Mouse (Mus musculus): Measurements from ENCODE around the gene Slc12a8. TPM values are rescaled to one million over a fixed set of nuclear protein-coding genes. Genes with fewer than 3 reads are reported as not detected.
A peak's percentile ranks its signal among the peaks of the same experiment; 100 is the strongest.
"Not testable (repeated sequence)": the region's sequence is repeated elsewhere in the genome, so short reads cannot be mapped to it uniquely, and the experiment has no call there.

Slc12a8 gene
- polyA plus RNA-seq (2015; fragmentation: Nextera tagmentation; extraction: Ambion mirVana) = 0.23 and 0.53 TPM in 2 replicates

DNA sequence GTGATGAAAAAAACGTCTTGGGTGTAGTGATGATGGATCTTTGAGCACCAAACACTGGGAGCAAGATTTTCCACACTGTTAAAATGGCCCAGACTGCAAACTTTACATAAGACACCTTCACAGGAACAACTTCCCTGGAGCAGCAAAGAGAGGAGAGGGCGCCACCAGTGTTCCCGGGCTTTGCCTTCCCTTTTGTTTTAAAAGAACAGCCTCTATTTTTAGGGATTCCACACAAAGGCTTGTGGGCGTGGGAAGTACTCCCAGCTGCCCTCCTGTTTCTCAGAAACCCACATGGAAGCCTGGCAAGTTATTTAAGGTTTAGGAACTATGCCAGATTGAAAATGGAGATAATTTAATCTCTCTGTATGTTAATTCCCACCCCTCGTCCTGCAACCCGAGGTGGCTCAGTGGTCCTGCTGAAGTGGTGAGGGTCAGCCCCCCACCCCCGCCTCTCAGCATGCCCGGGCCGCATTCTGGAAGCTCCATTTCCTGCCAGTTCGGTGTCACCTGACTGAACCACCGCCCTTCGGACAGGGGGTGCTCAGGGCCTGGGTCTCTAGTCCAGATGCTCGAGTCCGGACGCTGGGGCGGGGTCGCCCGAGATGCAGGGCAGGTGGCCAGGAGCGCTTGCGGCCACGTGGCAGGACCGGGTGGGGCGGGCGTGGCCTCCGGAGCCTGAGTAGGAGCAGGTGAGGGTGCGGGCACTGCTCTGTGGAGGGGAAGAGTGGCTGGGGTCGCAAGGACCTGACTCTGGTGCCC, at the start of gene Slc12a8:
TSS of gene Slc12a8 (plus strand) at position 522 of the 759 bp plus-strand sequence.
- H3K9ac ChIP-seq = peak within 1 kb of the TSS; percentile 65
- peaks cover 13% of the 10 kb centered on the region for H3K4me1 ChIP-seq (replicated peaks)
- no peaks in the 10 kb centered on the region for H3K9me3 ChIP-seq
- H3K27me3 ChIP-seq = no peaks in the 10 kb centered on the region
- H3K4me2 ChIP-seq = peak within 1 kb of the TSS; percentile 71
- H3K36me3 ChIP-seq = no peaks in the 10 kb centered on the region
- 4% methylated on average over 25 of the region's 27 CpGs for WGBS
- peak within 1 kb of the TSS; percentile 36 for H3K4me3 ChIP-seq
- ATAC-seq (ENCODE audit: low read depth) = peak; percentile 29; the same call in 1 of the 2 replicates
- H3K27ac ChIP-seq (replicated peaks) = no peak within 1 kb of the TSS

DNA sequence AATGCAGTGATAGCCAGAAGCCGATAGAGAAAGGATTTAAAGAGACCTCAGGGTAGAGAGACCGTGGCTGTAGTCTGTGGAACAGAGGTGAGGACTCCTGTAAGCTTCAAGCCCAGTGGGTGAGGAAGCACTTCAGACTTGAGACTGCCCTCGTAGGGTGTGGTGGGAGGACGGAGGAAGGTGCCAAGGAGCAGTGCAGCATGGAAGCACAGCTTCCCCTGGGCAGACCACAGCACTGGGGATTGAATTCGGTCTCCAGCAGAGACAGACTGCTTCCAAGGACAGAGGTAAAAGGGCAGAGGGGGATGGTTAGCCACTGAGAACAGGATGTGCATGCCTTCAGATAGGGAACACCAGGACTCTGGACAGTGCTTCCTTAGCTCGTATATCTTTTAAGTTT, 49.7 kb upstream of the Slc12a8 start:
- no peak overlapping the region for H3K4me2 ChIP-seq
- WGBS = 75% methylated on average over 6 of the region's 6 CpGs
- ATAC-seq (ENCODE audit: low read depth) = no peak

DNA sequence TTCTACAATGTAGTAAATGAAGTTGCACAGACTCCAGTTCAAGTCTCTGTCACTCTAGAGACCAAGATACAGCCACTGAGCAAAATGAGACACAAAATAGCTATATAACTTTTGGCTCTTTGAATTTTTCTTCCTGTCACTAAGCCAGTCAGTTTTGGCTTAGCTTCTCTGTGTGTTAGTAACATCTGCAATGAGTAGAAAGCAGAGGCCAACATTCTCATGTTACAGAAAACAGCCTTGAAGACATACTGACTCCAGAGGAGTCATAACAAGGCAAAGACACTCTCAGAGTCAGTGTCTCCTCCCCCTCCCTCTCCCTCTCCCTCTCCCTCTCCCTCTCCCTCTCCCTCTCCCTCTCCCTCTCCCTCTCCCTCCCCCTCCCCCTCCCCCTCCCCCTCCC, 47.2 kb upstream of the Slc12a8 start:
- Histone ChIP-seq H3K4me2 (no peak overlapping the region), H3K4me3 (no peak overlapping the region), H3K27me3 (no peaks in the 10 kb centered on the region), H3K27ac (replicated peaks) (no peak overlapping the region), H3K4me1 (replicated peaks) (peaks cover 9% of the 10 kb centered on the region), H3K9me3 (no peaks in the 10 kb centered on the region), H3K9ac (no peak overlapping the region), H3K36me3 (peaks cover 16% of the 10 kb centered on the region)
- no peak for ATAC-seq (ENCODE audit: low read depth)

More for the DNA sequence above, 49.7 kb upstream of the Slc12a8 start:
- H3K27ac ChIP-seq (replicated peaks) = no peak overlapping the region
- H3K9ac ChIP-seq = no peak overlapping the region
- H3K36me3 ChIP-seq = peaks cover 6% of the 10 kb centered on the region
- H3K27me3 ChIP-seq = no peaks in the 10 kb centered on the region
- no peaks in the 10 kb centered on the region for H3K9me3 ChIP-seq
- peaks cover 23% of the 10 kb centered on the region for H3K4me1 ChIP-seq (replicated peaks)
- no peak overlapping the region for H3K4me3 ChIP-seq

DNA sequence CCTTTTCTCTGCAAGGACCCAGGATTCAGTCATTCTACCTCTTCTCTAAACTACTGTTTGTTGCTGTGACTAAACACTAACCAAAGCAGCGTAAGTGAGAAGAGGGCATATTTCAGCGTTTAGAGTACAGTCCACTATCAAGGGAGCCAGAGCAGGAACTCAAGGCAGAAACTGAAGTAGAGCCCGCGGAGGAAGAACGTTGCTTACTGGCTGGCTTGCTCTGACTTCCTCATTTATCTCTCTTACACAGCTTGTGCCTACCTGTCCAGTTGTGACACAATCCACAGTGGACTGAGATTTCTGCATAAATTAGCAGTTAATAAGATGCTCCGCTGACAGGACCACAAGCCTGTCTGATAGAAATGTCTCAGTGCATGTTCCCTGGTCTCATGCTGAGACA, 42.7 kb upstream of the Slc12a8 start:
- no peaks in the 10 kb centered on the region for H3K4me1 ChIP-seq (replicated peaks)
- no peak overlapping the region for H3K4me3 ChIP-seq
- no peak for ATAC-seq (ENCODE audit: low read depth)
- H3K27me3 ChIP-seq = no peaks in the 10 kb centered on the region
- H3K27ac ChIP-seq (replicated peaks) = no peak overlapping the region
- H3K9me3 ChIP-seq = no peaks in the 10 kb centered on the region
- no peak overlapping the region for H3K9ac ChIP-seq
- H3K36me3 ChIP-seq = peaks cover 45% of the 10 kb centered on the region
- H3K4me2 ChIP-seq = no peak overlapping the region
- WGBS = 94% methylated on average over 6 of the region's 6 CpGs

DNA sequence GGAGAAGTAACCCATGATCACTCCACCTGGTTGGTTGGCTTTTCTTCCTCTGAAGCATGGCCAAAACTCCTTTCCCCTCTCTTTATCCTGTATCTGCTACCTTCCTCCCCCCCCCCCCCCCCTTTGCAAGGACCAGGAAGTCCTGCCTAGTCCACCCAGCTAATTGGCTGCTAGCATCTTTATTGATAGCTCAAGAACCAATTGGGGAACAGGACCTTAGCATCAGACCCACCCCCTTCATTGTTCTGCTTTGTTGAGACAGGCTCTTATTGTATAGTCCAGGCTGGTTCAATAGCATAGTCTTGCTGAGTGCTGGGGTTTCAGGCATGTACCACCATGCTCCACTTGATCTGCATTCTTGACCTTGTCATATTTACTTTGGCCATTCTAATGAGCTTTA, 37.2 kb upstream of the Slc12a8 start:
- Histone ChIP-seq H3K27me3 (no peaks in the 10 kb centered on the region), H3K9me3 (no peaks in the 10 kb centered on the region), H3K4me2 (no peak overlapping the region), H3K4me1 (replicated peaks) (no peaks in the 10 kb centered on the region), H3K36me3 (peaks cover 61% of the 10 kb centered on the region), H3K4me3 (no peak overlapping the region), H3K27ac (replicated peaks) (no peak overlapping the region), H3K9ac (no peak overlapping the region)
- ATAC-seq (ENCODE audit: low read depth) = no peak

DNA sequence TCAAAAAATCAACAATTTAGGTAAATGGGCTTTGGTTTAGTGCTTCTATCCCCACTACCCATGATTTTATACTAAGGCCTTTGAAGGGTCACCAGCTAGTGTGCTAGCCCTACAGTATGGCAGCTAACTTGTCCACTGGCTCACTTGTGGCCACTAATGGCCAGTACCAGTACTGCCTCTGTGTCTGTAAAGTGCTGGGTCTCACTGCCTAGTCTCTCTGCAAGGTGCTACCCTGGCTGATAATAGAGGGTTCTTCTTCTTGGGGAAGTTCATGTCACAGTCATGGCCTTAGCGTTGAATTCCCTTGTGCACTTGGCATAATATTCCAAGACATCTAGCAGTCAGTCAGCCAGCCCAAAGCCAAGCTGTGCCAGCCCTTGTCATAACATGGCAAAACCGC, 36.0 kb upstream of the Slc12a8 start:
- peaks cover 51% of the 10 kb centered on the region for H3K36me3 ChIP-seq
- H3K9me3 ChIP-seq = no peaks in the 10 kb centered on the region
- no peak overlapping the region for H3K4me2 ChIP-seq
- H3K9ac ChIP-seq = no peak overlapping the region
- no peaks in the 10 kb centered on the region for H3K27me3 ChIP-seq
- H3K4me1 ChIP-seq (replicated peaks) = no peaks in the 10 kb centered on the region
- H3K4me3 ChIP-seq = no peak overlapping the region
- 97% methylated on average over 2 of the region's 2 CpGs for WGBS
- ATAC-seq (ENCODE audit: low read depth) = no peak; the same call in 1 of the 2 replicates
- no peak overlapping the region for H3K27ac ChIP-seq (replicated peaks)

DNA sequence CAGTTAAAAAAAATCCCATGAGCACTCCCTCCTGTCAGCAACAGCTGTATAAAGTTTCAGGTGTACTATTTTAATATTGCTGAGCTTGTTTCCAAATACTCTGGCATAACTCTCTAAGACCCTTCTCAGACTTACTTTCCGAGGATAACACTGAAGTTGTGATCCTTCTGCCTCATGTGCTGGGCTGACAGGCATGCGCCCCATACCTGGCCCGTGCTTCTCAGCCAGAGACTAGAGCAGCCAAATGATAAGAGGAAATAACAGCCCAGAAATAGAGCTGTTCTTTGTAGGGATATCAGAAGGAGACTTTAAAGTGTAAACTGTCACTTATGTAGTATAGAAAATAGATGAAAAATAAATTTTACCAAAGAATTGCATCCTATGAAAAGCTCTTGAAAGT, 34.8 kb upstream of the Slc12a8 start:
- H3K4me3 ChIP-seq = no peak overlapping the region
- no peak overlapping the region for H3K4me2 ChIP-seq
- no peak overlapping the region for H3K27ac ChIP-seq (replicated peaks)
- no peaks in the 10 kb centered on the region for H3K27me3 ChIP-seq
- H3K4me1 ChIP-seq (replicated peaks) = no peaks in the 10 kb centered on the region
- H3K9me3 ChIP-seq = no peaks in the 10 kb centered on the region
- 94% methylated on average over 3 of the region's 3 CpGs for WGBS
- no peak overlapping the region for H3K9ac ChIP-seq
- no peak for ATAC-seq (ENCODE audit: low read depth)
- peaks cover 39% of the 10 kb centered on the region for H3K36me3 ChIP-seq

DNA sequence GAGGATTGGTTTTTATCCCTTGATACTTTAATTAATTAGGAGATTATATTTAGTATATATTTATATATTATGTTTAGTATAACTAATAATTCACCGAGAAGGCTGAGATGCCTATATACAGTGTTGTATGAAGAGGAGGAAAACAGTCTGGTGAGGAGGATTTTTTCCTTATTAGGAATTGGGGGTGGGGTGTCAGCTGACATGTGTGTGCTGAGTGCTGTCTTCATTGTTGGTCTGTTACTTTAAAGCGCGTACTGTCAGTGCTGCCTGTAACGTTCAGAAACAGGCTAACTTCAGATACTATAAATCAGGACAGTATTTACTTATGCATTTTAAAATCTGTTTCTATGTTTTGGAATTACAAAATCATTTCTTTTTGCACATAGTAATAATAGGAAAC, 29.4 kb upstream of the Slc12a8 start:
- H3K36me3 ChIP-seq = peaks cover 23% of the 10 kb centered on the region
- no peak overlapping the region for H3K4me2 ChIP-seq
- ATAC-seq (ENCODE audit: low read depth) = no peak
- no peaks in the 10 kb centered on the region for H3K27me3 ChIP-seq
- no peak overlapping the region for H3K27ac ChIP-seq (replicated peaks)
- no peak overlapping the region for H3K9ac ChIP-seq
- H3K9me3 ChIP-seq = no peaks in the 10 kb centered on the region
- H3K4me1 ChIP-seq (replicated peaks) = no peaks in the 10 kb centered on the region
- 86% methylated on average over 4 of the region's 4 CpGs for WGBS
- no peak overlapping the region for H3K4me3 ChIP-seq

DNA sequence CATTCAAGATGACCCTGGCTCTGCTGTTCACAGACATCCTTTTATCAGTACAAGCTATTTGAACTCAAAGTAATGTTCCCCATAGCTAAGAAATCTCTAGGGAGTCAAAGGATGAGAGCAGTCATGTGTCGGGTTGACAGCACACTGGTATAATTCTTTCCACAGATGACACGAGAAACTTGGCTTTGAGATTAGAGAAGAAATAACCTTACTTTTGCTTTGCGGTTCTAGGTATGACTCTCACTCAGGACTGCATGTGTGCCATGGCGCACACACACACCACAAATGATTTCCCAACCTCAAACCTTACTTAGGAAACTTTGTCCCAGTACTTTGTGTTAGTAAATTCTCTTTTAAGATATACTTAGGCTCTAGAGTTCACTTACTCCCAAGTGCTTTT, 22.8 kb upstream of the Slc12a8 start:
- Histone ChIP-seq H3K36me3 (peaks cover 36% of the 10 kb centered on the region), H3K4me3 (no peak overlapping the region), H3K27me3 (no peaks in the 10 kb centered on the region), H3K9me3 (no peaks in the 10 kb centered on the region), H3K4me2 (no peak overlapping the region), H3K9ac (no peak overlapping the region), H3K4me1 (replicated peaks) (no peaks in the 10 kb centered on the region), H3K27ac (replicated peaks) (no peak overlapping the region)
- no peak for ATAC-seq (ENCODE audit: low read depth)
- WGBS = 94% methylated on average over 4 of the region's 4 CpGs

DNA sequence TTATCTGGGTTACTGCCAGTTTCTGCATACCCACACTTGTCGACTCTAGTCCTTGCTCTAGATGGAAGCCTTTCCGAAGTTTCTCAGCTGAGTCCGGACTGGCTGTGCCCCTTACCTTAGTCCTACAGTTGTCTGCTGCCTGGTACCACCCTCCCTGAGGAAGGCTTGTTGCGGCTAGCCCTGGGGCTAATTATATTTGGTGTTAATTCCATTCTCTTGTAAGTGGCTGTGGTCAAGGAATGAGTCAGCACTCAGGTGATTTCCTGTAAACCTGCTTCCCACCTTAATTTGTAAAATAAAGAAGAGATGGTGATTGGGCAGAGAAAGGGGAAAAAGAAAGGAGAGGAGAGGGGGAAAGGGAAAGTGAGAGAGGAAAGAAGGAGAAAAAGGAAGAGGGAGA, 9.0 kb upstream of the Slc12a8 start:
- no peak for ATAC-seq (ENCODE audit: low read depth)
- Histone ChIP-seq H3K27me3 (no peaks in the 10 kb centered on the region), H3K4me3 (no peak overlapping the region), H3K27ac (replicated peaks) (no peak overlapping the region), H3K4me2 (no peak overlapping the region), H3K9ac (no peak overlapping the region), H3K4me1 (replicated peaks) (no peaks in the 10 kb centered on the region), H3K9me3 (peaks cover 12% of the 10 kb centered on the region), H3K36me3 (0 out of 2 replicates have a peak, but pooled peaks cover 11% of the 10 kb centered on the region)
- 92% methylated on average over 4 of the region's 4 CpGs for WGBS

DNA sequence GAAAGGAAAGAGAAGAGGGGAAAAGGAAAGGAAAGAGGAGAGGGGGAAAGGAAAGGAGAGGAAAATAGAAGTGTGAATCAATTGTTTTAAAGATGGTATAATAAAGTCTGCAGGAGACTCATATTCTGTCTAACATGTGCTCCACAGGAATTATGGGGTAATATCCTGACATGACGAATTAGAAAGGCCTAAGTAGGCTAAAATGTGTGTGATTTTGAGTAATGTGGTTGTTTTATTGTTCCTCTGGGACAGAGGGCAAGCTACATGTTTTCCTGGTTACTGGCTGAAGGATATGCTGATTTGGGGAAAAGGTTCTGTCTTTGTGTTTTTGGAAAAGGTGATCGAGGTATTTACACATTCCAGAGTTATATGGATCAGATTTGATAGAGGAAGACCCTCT, 7.9 kb upstream of the Slc12a8 start:
- not testable (repeated sequence) for H3K27me3 ChIP-seq; H3K36me3 ChIP-seq; H3K4me1 ChIP-seq (replicated peaks); H3K4me3 ChIP-seq; ATAC-seq (ENCODE audit: low read depth); H3K27ac ChIP-seq (replicated peaks); H3K9ac ChIP-seq; H3K4me2 ChIP-seq
- 76% methylated on average over 2 of the region's 2 CpGs for WGBS
- peaks cover 12% of the 10 kb centered on the region for H3K9me3 ChIP-seq

DNA sequence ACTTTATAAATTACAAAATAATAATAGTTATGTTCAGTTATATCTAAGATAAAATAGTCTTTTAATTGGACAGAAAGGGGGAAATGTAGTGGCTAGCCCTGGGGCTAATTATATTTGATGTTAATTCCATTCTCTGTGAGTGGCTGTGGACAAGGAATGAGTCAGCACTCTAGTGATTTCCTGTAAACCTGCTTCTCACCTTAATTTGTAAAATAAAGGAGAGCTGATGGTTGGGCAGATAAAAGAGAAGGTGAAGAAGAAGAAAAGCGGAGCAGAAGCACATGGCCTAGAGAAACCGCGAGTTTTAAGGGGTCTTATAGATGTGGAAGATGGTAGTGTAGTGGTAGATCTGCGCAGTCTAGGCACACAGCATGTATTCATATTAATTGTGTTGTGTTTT, 6.3 kb upstream of the Slc12a8 start:
- H3K9ac ChIP-seq; ATAC-seq (ENCODE audit: low read depth); H3K4me2 ChIP-seq; H3K27ac ChIP-seq (replicated peaks); H3K4me1 ChIP-seq (replicated peaks); H3K4me3 ChIP-seq; H3K27me3 ChIP-seq; H3K36me3 ChIP-seq: not testable (repeated sequence)
- WGBS = 96% methylated on average over 4 of the region's 4 CpGs
- H3K9me3 ChIP-seq = peaks cover 12% of the 10 kb centered on the region

DNA sequence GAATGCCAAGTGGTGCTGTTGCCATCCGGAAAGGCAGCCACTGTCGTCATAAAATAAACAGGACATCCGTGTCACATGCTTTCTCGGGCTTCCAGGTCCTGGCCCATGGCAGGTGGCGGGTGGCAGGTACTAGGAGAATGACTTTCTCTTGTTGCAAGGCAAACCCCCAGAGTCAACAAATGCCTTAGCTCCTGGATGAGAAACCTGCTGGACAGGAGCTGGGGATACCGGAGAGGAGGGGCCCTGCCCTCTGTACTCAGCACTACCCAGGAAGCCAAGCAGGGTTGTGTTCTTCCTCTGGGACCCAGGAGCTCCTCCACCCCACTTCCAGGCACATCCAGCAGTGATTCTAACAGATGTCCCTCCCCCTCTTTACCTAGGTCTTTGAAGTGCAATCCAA, 4.6 kb upstream of the Slc12a8 start:
- no peak overlapping the region for H3K4me2 ChIP-seq
- H3K4me3 ChIP-seq = no peak overlapping the region
- H3K27me3 ChIP-seq = no peaks in the 10 kb centered on the region
- no peak overlapping the region for H3K27ac ChIP-seq (replicated peaks)
- peaks cover 12% of the 10 kb centered on the region for H3K4me1 ChIP-seq (replicated peaks)
- no peak overlapping the region for H3K9ac ChIP-seq
- no peaks in the 10 kb centered on the region for H3K36me3 ChIP-seq
- 79% methylated on average over 6 of the region's 6 CpGs for WGBS
- H3K9me3 ChIP-seq = peaks cover 12% of the 10 kb centered on the region
- no peak for ATAC-seq (ENCODE audit: low read depth)
